Mouse (Mus musculus) embryo, embryonic 10 days (tissue): ENCODE measurements at regions not wholly inside any gene's neighbourhood (a gene's known extent, or its start where the extent isn't known, plus 50 kb on each side); places are given as distances from the start of the nearest gene placed in this dataset.

Experiments
- DNase-seq: peaks from one replicate; pipeline ENCODE4 v3.0.0-alpha.2; 2015; ENCODE audit warnings: low spot score

DNA sequence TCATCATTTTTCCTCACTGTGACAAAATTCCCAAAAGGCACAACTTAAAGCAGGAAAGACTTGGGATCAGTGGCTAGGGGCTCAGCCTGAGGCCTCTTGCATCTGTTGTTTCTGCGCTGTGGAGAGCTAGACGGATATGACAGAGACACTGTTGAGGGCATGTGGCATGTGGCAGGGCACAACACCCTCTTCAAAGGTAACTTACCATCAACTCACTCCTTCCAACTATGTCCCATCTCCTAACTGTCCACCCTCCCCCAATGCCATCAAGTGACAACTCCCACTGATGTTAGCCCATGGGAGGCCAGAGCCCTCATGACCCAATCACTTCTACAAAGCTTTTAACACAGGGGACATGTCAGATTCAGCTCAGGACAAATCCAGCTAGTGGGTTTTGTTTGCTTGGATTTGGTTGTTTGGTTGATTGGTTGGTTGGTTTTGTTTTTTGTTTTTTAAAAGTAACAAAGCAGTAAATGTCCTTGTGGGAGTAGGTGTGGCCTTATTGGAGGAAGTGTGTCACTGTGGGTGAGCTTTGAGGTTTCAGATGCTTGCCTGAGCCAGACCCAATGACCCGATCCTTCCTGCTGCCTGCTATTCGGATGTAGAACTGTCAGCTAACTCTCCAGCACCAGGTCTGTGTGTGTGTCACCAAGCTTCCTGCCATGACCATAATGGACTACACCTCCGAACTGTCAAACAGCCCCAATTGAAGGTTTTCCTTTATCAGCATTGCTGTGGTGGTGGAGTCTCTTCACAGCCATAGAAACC lies 53.2 kb upstream of the Lef1 start:
- no peak for DNase-seq

DNA sequence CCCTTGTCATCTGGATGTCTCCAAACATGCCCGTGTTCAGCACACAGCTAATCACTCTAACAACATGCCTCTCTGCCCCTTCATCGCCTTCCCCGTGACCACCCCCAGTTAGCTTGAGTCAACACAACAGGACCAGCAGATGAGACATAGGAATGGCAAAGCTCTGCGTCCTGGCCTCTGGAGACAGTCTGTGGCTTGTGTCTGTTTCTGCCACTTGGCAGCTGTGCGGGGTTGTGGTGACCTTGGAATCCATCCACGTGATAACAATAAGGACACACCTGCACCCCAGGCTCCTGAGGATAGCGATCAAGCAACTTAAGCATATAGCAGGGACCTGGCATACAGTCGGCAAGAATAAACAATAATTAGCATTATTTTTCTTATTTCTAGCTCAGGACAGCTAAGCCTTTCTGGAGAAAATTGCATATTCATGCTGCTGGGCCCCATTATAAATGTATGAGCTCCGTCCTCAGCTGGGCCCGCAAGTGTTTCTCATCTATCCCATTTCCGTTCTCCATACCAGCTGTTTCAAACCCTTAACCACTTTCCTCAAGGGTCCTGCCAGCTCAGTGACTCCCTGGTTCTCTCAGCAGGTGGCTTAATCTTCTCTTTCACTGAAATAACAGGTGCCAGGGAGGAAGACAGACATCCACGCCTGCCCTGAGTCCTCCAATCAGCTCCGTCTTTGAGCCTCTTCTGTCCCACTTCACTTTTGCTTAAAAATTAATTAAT lies 55.9 kb upstream of the Lef1 start:
- no peak for DNase-seq

DNA sequence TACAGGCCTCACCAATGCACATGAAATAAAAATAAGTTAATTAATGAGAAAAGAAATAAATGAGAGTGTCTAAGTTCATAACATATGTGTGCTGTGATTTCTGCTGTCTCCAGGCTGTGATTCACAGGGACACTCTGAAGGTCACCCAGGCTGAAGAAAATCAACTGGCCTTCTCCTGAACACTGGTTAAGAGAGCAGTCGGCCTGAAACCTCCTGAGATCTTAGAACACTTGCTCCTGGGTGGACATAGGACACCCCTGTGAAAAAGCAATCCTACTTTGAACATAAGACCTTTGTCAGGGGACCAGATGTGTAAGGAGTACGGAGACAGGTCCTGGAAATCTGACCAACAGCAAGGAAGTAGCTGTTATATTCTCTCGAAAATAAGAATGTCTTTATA lies 62.6 kb upstream of the Lef1 start:
- DNase-seq, result no peak

GRCm38 (mm10) chr3:131046412-131046811 lies 63.9 kb upstream of the Lef1 start:
- no peak for DNase-seq

DNA sequence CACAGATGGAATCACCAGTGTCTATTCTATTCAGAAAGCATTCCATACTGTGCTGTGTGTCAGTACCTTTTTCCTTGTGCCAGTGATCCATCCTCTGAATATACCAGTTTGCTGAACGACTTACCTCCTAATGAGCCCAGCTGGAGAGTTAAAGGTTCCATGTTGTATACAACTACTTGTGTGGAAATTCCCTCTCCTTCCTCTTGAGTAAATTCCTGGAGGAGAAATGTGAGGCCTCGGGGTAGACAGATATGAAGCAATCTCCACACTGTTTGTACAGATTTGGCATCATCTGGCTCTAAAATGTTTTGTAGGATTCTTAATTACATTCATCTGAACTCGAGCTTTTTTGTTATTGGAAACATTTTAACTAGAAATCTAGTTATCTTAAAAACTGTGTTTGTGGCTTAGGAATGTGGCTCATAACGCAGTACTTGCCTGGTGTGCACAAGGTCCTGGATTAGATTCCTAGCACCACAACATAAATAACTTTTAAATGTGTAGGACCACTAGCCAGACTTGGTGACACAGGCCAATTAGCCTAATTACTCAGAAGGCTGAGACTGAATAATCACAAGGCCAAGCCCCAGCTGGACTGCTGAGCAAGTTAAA lies 70.0 kb upstream of the Lef1 start:
- DNase-seq, result no peak

GRCm38 (mm10) chr3:131037095-131037494 lies 73.2 kb upstream of the Lef1 start:
- no peak for DNase-seq

DNA sequence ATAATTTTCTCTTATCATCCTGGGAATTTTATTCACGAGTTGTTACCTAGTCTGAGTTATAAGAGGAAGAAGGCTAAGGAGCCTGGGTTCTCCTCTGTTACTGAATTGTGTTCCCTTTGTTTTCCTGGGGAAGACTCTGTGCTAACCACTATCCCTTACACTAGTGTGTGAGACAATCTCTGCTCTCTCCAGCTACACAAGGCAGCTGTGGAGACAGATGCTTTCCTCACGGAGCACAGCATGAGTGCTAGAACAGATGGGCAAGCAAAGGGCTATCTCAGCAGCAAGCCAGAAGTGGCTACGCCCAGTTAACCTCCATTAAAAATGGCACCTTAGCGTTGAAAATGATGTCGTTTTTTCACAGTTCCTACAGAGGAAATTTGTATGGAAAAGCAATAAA lies 75.5 kb upstream of the Lef1 start:
- no peak for DNase-seq

DNA sequence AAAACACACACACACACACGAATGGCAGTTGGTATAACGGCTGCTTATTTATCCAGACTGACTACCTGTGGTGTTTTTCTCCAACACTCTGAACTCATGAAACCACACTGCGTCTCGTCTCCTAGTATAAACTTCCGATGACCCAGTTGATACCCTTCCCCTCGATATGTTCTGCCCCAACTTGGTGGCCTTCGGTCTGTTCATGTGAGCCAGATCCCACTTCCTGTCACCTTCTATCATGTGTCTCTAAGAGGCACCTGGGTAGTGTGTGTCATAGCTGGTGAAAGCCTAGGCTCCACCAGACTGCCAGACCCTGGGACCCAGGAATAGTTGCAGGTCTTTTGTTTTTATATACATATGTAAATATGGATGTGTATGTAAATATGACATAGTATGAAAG lies 83.9 kb upstream of the Lef1 start:
- DNase-seq, result no peak

DNA sequence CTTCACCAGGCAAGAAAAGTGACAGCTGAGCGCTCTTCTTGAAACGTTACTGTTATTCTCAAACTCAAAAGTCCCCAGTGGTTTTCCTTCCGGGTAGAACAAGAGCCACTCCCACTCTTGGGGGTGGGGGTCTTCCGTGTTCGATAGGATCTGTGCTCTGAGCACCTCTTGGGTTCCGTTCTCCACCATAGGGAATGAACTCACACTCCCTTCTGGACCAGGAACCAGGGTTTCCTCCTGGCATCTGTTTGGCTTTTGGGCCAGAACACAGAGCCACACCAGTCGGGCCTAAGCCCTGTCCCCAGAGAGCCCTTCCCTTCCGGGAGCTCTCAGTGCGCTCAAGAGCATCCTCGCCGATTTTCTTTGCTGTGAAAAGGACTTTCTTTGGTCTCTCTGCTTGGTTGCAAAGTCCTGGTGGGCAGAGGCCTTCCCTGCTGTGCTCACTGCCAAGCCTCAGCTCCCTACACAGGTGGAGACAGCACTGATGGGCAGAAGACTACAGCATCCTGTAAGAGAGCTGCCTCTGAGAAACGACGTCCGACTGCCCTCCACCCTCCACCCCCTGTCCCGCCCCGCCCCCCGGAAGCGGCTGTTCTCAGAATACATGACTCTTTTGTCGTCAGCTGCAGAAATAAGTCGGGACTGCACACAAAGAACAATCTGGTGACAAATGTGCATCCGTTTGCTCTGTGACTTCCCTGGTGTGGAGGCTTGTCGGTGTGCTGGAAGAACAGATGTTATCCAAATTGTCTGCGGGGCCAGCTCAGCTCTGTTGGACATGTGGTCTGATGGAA lies 90.9 kb upstream of the Lef1 start:
- peak; percentile 61 for DNase-seq

DNA sequence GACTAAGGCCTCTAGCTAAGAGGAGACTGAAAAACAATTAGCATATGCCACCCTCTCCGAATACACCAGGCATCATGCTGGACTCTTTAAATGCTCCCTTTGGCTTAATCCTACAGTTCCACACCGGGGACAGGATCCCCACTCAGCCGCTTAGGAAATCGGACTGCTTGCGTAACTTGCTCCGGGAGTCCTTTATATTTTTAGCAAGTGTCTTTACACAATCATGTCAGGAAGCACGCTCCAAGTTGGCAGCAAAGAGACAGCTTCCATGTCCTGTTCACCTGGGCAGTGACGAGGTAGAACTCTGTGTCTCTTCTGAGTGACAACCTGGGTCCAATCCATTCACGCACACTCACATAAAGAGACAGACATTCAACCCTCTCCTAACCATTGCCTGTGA lies 92.4 kb upstream of the Lef1 start:
- DNase-seq, result no peak

- DNase-seq, result no peak
Measured at GRCm38 (mm10) chr3:131016104-131016503, 94.2 kb upstream of the Lef1 start.

DNA sequence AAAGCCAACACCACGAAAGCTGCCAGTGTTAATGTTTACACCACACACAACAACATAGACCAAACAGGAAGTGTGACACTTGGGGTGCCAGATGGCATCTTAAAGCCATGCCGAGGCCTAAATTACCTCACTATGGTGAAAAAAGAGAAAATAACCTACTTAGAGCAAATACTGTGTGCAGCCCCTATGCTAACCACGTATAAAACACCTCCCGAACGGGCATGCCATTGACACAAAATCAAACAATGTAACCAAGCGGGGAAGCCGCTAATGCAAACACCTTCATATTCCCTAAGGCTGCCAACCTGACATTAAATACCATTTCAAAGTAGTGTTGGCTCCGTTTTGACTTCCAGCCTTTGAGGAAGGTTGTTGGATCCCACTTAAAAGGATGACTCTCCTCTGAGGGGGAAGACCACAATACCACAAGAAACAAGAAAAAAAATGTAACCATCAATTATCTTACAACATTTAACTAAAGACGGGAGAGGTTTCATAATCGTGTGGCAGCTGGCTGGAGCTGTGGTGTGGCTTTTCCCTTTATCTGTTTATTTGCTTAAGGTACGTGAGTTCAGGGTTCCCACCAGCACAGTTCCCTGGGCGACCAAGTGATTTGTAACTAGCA lies 96.1 kb upstream of the Lef1 start:
- DNase-seq, result no peak

DNA sequence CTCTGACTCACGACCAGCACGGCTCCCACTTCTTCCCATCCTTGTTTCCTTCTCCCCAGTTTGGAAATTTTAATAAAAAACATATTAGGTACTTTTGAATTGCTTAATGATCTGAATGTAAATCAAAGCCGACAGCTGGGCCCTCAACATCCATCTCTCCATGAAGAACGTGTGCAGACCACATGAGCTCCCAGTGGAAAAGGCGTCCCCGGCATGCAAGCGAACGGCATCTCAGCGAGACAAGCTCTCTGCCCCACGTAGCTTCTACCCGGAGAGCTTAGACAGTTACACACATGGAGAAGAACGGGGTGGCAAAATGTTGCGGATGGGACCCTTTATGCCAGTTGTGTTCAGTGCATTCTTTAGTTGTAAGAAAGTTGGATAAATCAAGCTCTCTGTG lies 109.6 kb upstream of the Lef1 start:
- DNase-seq, result no peak

GRCm38 (mm10) chr3:131000252-131000651 lies 110.0 kb upstream of the Lef1 start:
- DNase-seq, result no peak

GRCm38 (mm10) chr3:130999818-131000217 lies 110.5 kb upstream of the Lef1 start:
- DNase-seq, result no peak

DNA sequence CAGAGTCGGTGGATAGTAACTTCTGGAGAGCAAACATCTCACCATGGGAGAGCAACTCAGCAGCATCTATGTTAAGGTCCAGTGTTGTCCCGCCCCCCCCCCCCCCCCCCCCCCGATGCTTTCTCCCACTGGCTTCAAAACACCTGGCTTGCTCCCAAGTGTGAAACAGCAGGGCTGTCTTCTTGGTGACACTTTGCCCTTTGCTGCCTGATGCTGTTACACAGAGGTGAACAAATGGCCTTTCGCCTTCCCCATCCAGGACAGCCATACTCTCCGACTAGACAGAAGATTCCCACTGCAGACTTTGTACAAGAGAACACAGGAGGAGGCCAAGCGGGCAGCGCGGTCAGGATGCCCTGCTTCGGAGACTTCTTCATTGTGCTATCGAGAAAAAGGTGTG lies 111.8 kb upstream of the Lef1 start:
- DNase-seq, result no peak

DNA sequence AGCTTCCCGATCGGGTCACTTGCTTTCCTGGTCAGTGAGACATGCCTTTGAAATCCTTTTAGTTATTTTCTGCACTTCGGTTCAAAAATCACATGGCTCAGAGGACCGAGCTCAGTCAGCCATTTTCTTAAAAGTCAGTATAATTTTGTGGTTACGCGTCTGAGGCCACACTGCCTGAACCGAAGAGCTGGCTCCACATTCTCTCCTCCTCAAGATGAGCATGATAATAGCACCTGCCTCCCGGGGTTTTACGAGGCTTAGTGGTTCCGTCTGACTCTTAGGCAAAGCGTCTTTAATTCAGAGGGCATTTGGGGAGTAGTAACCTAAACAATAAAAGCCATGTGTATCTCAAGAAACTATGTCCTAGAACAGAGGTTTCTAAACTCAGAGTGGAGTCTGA lies 113.5 kb upstream of the Lef1 start:
- DNase-seq, result no peak

DNA sequence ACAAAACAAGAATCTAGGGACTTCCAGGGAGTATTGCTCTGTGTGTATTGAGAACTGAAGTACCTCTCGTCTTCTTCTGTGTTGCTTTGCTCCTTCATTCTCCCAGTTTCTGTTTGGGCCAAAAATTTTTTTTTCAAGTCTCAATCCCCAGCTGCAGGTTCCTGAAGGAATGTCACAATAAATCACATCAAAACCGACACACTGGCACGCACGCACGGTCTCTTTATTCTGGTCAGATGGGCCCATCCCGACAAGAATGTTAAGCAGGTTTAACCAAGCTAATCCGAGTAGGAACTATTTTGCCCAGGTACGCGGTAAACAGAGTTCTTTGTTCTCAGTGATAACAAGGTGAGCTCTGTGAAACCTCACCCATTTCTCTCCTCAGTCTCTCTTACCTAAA lies 118.3 kb upstream of the Lef1 start:
- no peak for DNase-seq

DNA sequence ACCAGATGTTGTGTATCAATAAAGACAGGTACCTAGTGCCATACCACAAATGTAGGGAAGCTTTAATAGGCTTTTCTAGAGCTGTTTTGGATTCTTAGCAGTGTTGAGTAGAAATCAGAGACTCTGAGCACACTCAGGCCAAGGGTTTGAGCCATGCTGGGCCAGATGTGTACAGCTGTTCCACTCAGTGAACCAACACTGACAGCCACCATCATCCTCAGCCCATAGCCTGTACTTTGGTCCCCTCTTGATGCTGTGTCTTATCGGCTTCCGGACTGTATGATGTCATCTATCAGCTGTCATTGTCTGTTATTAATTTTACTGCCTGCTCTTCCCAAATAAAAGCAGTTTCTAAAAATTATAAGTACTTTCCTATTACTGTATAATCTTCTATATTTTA lies 123.6 kb upstream of the Lef1 start:
- no peak for DNase-seq

GRCm38 (mm10) chr3:130986101-130986500 lies 124.2 kb upstream of the Lef1 start:
- DNase-seq, result no peak

- no peak for DNase-seq
Measured at GRCm38 (mm10) chr3:130981566-130981965, 128.7 kb upstream of the Lef1 start.

DNA sequence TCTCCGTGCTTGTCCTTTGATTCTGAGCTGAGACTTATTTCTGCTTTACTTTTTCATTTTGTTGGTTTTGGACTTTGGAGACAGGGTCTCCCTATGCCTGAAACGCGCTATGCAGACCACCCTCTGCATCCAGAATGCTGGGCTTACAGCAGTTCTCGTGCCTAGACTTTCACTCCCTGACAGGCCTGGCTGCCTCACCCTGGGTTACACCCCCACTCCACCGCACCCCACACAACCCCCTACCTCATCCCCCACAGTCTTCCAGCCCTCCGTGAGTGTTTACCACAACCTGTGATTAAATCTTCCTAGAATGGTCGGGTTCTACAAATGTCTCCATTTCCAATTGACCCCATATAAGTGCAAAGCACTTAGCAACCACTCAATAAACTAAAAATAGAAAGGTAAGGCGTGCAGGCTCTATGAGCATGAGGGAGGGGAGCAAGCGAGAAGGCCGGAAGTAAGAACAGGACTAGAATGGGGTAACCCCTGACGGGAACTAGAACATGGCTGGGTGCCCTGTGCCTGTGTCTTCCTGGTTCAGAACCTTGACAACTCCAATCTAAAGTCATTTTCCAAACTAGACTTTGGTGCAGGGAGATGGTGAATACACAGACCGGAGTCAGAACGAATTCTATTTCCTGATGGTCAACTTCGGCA lies 131.2 kb upstream of the Lef1 start:
- DNase-seq, result no peak
